Mouse (Mus musculus) T-cell, adult 2 months (primary cell): ENCODE measurements around the gene Cplx2.

Source experiments
- DNase-seq: peaks from one replicate; pipeline ENCODE4 v3.0.0; 2022; ENCODE audit warnings: low spot score

The Cplx2 gene

DNA sequence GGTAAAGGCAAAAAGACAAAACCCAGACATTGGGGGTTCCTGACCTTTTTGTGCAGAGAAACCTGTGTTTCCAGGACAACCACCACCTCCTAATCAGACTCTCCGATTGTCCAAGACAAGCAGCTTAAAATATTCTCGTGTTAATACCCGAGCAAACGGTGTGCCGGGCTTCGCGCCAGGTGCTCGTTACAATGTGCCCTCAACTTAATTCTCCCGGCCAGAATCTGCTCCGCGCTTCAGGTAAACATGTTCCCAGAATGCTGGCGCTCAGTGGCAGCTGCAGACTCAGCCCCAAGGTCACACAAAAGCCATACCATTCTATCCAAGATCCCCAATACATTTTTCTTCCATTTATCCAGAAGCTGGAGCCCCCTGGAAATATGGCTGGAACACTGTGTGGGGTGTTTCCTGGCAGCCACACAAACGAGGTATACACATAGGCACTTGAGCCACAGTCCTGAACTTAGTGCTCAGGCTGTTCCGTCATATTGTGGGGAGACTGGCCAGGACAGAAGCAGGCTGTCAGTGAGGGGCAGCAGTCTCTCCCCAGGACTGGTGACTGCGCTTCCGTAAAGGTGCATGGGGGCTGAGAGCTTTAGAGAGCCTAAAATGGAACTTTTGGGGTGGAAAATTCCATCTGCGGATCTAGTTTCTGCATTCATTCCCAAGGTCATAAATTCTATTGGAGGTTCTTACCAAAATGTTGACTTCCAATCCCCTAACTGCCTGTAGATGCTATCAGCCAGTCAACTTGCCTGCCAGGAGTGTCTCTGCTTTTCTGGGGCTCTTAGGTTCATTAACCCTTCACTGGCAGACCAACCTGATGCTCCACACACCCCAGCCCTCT is 32.3 kb downstream of the Cplx2 start:
- DNase-seq, result no peak

DNA sequence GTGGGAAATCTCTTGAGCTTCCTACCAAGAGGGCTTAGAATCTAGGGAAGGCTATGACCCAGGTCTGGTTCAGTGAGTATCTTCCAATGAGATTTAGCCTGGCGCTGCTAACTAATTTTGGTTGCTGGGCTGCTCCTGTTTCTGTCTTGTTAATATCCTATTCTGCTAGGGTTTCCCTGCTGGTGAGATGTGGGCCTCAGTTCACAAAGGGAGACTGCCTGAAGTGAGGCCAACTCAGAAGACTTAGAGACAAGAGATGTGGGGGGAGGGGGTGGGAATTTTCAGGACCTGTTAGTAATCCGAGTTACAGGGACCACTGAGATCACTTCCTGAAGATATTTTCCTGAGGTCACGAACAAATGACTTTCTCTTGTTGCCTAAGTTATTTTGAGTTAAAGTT is 33.1 kb downstream of the Cplx2 start:
- no peak for DNase-seq

DNA sequence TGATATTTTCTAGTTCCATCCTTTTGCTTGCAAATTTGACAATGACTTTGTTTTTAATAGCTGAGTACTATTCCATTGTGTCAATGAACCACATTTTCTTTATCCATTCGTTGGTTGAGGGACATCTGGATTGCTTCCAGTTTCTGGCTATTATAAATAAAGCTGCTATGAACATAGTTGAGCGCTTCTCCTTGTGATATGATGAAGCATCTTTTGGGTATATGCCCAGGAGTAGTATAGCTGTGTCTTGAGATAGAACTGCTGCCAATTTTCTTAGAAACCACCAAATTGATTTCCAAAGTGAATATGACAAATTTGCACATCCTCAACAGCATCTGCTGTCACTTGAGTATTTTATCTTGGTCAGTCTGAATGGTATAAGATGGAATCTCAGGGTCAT is 34.7 kb downstream of the Cplx2 start:
- no peak for DNase-seq

DNA sequence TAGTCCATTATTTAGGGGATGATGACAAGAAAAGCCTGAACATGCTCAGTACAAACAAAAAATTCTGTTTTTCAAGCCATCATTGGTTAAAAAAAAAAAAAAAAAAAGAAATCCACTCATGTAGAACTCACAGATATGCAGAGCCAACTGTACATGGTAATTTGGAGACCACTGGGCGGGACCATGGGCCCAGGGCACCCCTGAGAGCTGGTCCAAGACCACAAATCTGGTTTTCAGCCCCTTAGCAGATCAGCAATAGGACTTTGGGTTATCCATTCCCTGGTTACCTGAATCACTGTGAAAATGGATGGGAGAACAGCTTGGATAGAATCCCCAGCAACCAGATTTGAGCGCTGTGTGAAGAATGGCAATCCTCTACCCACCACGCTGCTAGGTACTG is 40.5 kb downstream of the Cplx2 start:
- DNase-seq, result no peak

DNA sequence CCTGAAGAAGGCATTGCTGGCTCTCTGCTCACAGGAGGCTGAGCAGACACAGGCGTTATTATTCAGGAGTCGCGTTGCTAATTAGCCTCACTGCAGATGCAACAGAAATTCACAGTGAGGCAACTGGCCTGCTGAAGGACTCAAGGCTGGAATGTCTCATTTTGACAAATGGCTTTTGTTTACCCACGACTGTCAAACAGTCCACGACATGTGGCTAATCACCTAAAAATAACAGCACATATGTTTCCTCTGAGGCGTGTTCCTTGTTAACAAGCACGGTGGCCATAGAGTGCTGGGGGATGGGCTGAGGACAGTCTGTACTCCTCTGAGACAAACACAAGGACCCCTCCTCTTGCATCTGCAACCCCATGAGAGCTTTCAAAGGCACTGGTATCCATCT is 41.1 kb downstream of the Cplx2 start:
- DNase-seq, result no peak

DNA sequence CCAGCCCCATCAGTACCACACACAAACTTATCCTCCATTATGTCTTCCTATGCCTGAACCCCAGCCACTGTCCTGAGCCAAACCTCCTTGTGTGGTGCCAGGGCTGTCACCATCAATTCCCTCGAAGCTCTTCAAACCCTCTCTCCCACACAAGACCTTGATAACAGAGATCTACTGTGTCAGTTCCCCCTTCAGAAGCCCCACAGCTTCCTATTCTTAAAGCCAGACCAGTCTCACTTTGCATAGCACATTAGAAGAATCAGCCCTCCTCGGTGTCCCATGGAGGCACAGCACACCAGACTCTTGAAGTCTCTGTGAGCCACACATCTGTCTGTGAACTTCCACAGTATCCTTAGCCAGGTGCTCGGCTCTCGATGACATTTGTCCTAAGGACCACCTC is 41.6 kb downstream of the Cplx2 start:
- DNase-seq, result no peak

DNA sequence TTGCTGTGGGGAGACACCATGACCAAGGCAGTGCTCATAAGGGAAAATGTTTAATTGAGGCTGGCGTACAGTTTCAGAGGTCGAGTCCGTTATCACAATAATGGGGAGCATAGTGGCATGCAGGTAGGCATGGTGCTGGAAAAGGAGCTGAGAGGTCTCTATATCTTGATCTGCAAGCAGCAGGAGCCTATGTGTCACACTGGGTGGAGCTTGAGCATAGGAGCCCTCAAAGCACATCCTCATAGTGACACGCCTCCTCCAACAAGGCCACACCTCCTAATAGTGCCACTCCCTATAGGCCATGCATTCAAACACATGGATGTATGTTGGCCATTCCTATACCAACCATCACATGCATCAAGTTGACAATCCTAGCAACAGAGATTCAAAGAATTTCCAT is 43.9 kb downstream of the Cplx2 start:
- no peak for DNase-seq

DNA sequence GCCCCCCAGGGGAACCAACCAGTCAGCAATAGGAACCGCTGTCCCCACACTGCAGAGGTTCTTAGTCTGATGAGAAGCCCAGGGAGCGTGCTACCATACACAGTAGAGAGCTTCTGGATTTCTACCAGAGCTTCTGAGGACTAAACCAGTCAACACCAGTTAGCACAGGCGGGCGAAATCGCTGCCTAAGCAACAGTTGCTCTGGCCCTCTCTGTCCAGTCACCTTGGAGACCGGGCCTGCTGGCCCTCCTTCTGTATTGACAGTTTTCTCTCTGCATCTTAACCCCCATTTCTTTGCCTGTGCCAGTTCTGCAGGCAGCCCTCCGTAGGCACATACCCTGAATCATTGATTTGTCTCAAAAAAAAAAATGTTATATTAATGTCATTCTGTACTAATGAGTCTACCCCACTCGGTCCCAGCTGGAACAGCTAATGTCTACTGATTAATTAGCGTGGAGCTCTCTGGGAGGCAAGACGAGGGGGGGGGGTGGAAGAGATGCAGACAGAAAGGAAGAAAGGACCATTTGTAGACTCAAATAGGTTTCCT is 47.7 kb downstream of the Cplx2 start:
- no peak for DNase-seq

DNA sequence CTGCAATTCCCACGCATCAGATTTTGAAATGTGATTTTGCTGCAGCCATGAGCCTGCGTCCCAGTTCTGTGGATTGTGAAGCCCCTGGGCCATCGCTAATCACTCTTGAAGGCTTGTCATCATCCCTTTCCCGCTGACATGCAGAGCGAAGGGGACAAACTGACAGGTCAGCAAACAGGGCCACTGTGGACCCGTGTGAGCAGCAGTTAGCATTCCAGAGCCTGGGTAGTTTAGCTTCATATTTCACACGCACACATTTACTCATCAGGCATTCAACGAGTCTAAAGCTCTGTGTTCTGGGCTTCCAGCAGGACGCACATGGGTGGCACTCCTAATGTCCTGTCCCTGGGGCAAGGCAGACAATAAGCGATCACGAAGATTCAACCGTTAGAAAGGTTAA is 49.1 kb downstream of the Cplx2 start:
- no peak for DNase-seq

DNA sequence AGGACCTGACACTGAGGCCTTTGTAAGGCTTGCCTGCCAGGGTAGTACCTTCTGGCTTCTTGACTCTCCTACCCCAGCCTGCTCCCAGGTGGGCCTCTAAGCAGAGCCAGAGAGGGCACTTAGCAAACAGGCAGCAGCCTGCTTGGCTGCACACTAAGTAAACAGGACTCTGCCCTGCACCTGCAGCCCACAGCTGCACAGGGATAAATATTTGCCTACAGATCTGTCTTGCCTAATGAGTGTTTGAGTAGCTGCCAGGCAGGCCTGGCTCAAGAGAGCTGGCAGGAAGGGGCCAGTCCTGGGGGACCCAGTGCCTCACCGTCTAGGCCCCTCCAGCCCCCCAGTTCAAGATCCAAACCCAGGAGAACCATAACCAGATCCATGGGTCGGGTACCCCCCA is 54.1 kb downstream of the Cplx2 start:
- DNase-seq, result no peak

DNA sequence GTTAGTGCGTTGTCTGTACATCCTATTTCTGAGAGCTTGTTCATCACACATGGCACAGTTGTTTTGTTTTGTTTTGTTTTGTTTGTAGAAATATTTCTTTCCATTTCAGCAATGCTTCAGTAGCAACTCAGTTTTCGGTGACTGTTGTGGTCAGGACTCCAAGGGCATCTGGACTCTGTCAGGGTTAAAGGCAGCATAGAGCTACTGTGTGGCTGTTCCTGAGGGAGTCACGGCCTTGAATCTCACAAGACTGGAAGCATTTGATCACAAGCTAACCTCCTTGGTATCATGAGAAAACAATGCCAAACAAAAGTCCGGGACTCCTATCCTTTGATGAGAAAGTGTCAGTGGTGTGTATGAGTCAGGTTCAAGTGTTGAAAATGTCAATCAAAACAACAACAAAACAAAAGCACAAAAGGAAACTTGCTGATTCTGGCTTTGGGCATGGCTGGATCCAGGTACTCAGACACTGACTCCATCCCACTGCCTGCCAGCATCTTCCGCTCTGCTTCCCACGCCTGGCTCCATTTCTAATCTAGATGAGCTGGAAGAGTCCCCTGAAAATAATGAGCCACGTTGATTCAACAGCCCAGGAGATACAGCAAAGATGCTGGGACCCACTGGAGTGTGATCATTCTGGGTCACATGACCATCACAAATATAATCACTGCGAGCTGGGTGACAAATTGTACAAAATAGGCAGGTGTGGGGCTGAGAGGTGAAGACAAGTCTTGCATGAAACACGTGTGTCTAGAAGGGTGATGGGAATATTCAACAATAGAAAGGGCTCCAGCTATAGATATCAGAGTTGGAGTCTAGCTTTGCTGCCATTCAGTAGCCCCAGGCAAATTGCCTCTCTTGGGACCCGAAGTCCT is 55.9 kb downstream of the Cplx2 start:
- no peak for DNase-seq

DNA sequence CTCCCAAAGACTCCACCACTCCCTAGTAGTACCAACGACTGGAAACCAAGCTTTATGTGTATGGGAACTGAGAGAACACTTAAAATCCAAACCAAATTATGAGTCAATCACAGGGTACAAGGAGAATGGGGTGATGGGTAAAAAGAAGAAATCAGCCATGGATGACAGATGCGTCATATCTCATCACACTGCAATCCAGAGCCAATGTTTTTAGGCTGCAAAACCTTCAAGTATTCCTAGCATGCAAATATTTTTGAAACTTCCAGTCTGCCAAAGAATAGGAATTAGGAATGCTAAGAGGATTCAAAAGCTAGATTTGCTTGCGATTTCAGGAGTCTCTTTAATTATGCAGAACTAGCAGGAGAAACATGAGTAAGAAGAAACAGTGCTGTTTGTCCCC is 57.6 kb downstream of the Cplx2 start:
- DNase-seq, result no peak

DNA sequence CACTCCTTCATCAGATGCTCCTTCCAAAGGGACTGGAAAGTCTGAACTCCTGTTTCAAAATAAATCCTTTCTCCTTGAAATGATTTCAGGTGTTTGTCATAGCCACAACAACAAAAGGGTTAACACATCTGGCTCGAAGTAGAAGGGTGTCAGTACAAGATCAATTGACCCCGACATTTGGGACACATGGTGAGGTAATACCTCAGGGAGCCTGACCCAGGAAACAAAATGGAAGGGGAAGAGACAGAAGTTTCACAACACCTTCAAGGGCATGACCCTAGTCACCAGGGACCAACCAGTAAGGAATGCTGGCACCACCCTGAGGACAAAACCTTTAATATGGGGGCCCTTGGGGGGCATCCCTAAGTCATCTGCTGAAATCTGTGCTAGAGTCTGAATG is 58.9 kb downstream of the Cplx2 start:
- DNase-seq, result no peak

DNA sequence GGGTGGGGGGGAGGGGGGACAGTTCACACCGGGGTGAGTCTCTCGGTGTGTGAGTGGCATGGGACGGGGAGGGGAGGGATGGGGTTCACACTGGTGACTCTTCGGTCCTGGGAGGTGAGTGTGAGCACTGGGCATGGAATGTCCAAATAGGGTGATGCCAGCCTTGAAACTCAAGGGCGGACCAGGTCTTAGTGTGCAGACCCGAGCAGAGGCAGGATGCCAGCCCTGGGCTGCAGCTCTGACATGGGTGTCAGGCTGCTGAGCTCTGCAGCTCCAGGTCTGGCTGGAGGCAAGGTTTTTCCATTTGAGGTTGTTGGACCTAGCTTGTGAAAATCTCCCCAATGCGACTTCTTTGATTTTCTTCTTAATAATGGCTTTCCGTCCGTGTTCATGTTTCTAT is 60.0 kb downstream of the Cplx2 start:
- DNase-seq, result no peak
